Comparison of ENCODE assay signal across 16 mouse cellular contexts in genomic region chr5:66078491-66079012, GRCm38 (mm10).
DNase-seq lines count a peak whose midpoint lies in the region; ATAC-seq and TF ChIP-seq lines count a peak whose summit lies in the region.
"Had no signal": no experiment of that assay in that cellular context is flagged by ENCODE, and none has a peak within 500 bp of the region (broad histone marks: within the 10 kb centered on the region; RNA-seq: fewer than 3 reads in every experiment).

No protein-coding gene starts in this region.

- H3K9me3 ChIP-seq in liver, embryonic 15.5 days (replicated peaks): no peaks in the 10 kb centered on the region
- H3K9me3 ChIP-seq in liver, embryonic 11.5 days (ENCODE audit: control insufficient read depth, low read length): no peaks in the 10 kb centered on the region
- no peaks in the 10 kb centered on the region for H3K9me3 ChIP-seq in intestine, embryonic 16.5 days (ENCODE audit: control insufficient read depth, low read length)
- H3K9me3 ChIP-seq in kidney, postnatal 0 days (replicated peaks; ENCODE audit: low read length): no peaks in the 10 kb centered on the region
- no peaks in the 10 kb centered on the region for H3K9me3 ChIP-seq in stomach, embryonic 15.5 days
- H3K9me3 ChIP-seq: forebrain, embryonic 12.5 days; limb, embryonic 10.5 days had no signal

- no peaks in the 10 kb centered on the region for H3K27me3 ChIP-seq in liver, embryonic 15.5 days
- no peaks in the 10 kb centered on the region for H3K27me3 ChIP-seq in liver, embryonic 11.5 days (replicated peaks; ENCODE audit: control insufficient read depth, insufficient read depth, low read length)
- no peaks in the 10 kb centered on the region for H3K27me3 ChIP-seq in intestine, embryonic 16.5 days (replicated peaks; ENCODE audit: control insufficient read depth, insufficient read depth, low read length)
- no peaks in the 10 kb centered on the region for H3K27me3 ChIP-seq in kidney, postnatal 0 days (ENCODE audit: insufficient read depth, low read length)
- no peaks in the 10 kb centered on the region for H3K27me3 ChIP-seq in stomach, embryonic 15.5 days (replicated peaks)

- no peak for DNase-seq in liver, embryonic 11.5 days (ENCODE audit: low spot score)
- no peak for DNase-seq in kidney, postnatal 0 days (ENCODE audit: low spot score)
- no peak for DNase-seq in c-Kit-positive CD71-positive TER-119-positive erythroid progenitor cells, embryonic 14.5 days (ENCODE audit: low spot score)
- no peak for DNase-seq in Muller cell, postnatal 12 days (ENCODE audit: inconsistent ontology term)
- DNase-seq: cerebellum, adult 11-12 months; cerebellum, postnatal 25 days; lung, adult 2 months; midbrain, embryonic 14.5 days; retina, postnatal 1 day; thymus, postnatal 25 days had no signal

- peak overlapping the region; percentile 44 for H3K4me2 ChIP-seq in liver, embryonic 15.5 days
- no peak overlapping the region for H3K4me2 ChIP-seq in liver, embryonic 11.5 days
- H3K4me2 ChIP-seq in intestine, embryonic 16.5 days (ENCODE audit: low read depth, low read length): peak overlapping the region; percentile 50
- H3K4me2 ChIP-seq in kidney, postnatal 0 days (ENCODE audit: low read length): peak overlapping the region; percentile 34; the same call in 1 of the 2 replicates
- peak overlapping the region; percentile 44 for H3K4me2 ChIP-seq in stomach, embryonic 15.5 days
- H3K4me2 ChIP-seq: forebrain, embryonic 12.5 days had no signal

- H3K4me3 ChIP-seq in liver, embryonic 15.5 days (replicated peaks): no peak overlapping the region
- H3K4me3 ChIP-seq in liver, embryonic 11.5 days (ENCODE audit: low read depth, low read length): no peak overlapping the region
- peak overlapping the region; percentile 52 for H3K4me3 ChIP-seq in intestine, embryonic 16.5 days (ENCODE audit: low read length)
- no peak overlapping the region for H3K4me3 ChIP-seq in kidney, postnatal 0 days (replicated peaks; ENCODE audit: low read depth, low read length)
- H3K4me3 ChIP-seq in stomach, embryonic 15.5 days (replicated peaks): no peak overlapping the region; the same call in 1 of the 2 replicates
- H3K4me3 ChIP-seq: forebrain, embryonic 12.5 days; left cerebral cortex, adult 2 months; limb, embryonic 10.5 days had no signal

- H3K9ac ChIP-seq in liver, embryonic 15.5 days: no peak overlapping the region
- H3K9ac ChIP-seq in liver, embryonic 11.5 days (ENCODE audit: low read depth, low read length): no peak overlapping the region
- peak overlapping the region; percentile 62 for H3K9ac ChIP-seq in intestine, embryonic 16.5 days (ENCODE audit: low read depth, low read length)
- H3K9ac ChIP-seq in kidney, postnatal 0 days (ENCODE audit: low read depth, low read length): no peak overlapping the region
- no peak overlapping the region for H3K9ac ChIP-seq in stomach, embryonic 15.5 days
- H3K9ac ChIP-seq: forebrain, embryonic 12.5 days had no signal

- TF ChIP-seq CTCF in kidney, postnatal 0 days (IDR thresholded peaks at IDR 0.05; ENCODE audit: low read depth): no peak

- WGBS in liver, embryonic 15.5 days (ENCODE audit: insufficient replicate concordance): 61% methylated on average over 7 of the region's 7 CpGs
- 79% methylated on average over 7 of the region's 7 CpGs for WGBS in liver, embryonic 11.5 days
- WGBS in intestine, embryonic 16.5 days: 72% methylated on average over 7 of the region's 7 CpGs
- WGBS in kidney, postnatal 0 days: 87% methylated on average over 7 of the region's 7 CpGs
- 68% methylated on average over 7 of the region's 7 CpGs for WGBS in stomach, embryonic 15.5 days

- peaks cover 49% of the 10 kb centered on the region for H3K4me1 ChIP-seq in liver, embryonic 15.5 days (replicated peaks)
- peaks cover 13% of the 10 kb centered on the region for H3K4me1 ChIP-seq in liver, embryonic 11.5 days (replicated peaks; ENCODE audit: control insufficient read depth, insufficient read depth, low read length)
- H3K4me1 ChIP-seq in intestine, embryonic 16.5 days (ENCODE audit: control insufficient read depth, insufficient read depth, low read length): peaks cover 7% of the 10 kb centered on the region; the same call in 1 of the 2 replicates
- 0 out of 2 replicates have a peak, but pooled peaks cover 15% of the 10 kb centered on the region for H3K4me1 ChIP-seq in kidney, postnatal 0 days (replicated peaks; ENCODE audit: insufficient read depth, low read length)
- peaks cover 14% of the 10 kb centered on the region for H3K4me1 ChIP-seq in stomach, embryonic 15.5 days
- H3K4me1 ChIP-seq: forebrain, embryonic 12.5 days had no signal

- no peak for ATAC-seq in liver, embryonic 15.5 days (ENCODE audit: insufficient read depth)
- ATAC-seq in liver, embryonic 11.5 days (replicated peaks; ENCODE audit: low FRiP score): no peak
- ATAC-seq in intestine, embryonic 16.5 days: no peak
- no peak for ATAC-seq in kidney, postnatal 0 days (replicated peaks; ENCODE audit: low FRiP score, low read depth)
- no peak for ATAC-seq in stomach, embryonic 15.5 days (ENCODE audit: insufficient read depth, low FRiP score, low read depth)

- no peak overlapping the region for H3K27ac ChIP-seq in liver, embryonic 15.5 days (replicated peaks)
- H3K27ac ChIP-seq in liver, embryonic 11.5 days (ENCODE audit: low read depth, low read length): no peak overlapping the region
- H3K27ac ChIP-seq in intestine, embryonic 16.5 days (ENCODE audit: low read length): peak overlapping the region; percentile 96
- peak overlapping the region; percentile 91 for H3K27ac ChIP-seq in kidney, postnatal 0 days
- peak overlapping the region; percentile 73; the same call in 1 of the 2 replicates for H3K27ac ChIP-seq in stomach, embryonic 15.5 days
- H3K27ac ChIP-seq: forebrain, embryonic 12.5 days; left cerebral cortex, adult 2 months; limb, embryonic 10.5 days had no signal

- H3K36me3 ChIP-seq in liver, embryonic 15.5 days (replicated peaks): no peaks in the 10 kb centered on the region
- H3K36me3 ChIP-seq in liver, embryonic 11.5 days (ENCODE audit: control insufficient read depth, insufficient read depth, low read length): no peaks in the 10 kb centered on the region
- H3K36me3 ChIP-seq in intestine, embryonic 16.5 days (ENCODE audit: control insufficient read depth, insufficient read depth, low read length): no peaks in the 10 kb centered on the region
- no peaks in the 10 kb centered on the region for H3K36me3 ChIP-seq in kidney, postnatal 0 days (ENCODE audit: insufficient read depth, low read length)
- H3K36me3 ChIP-seq in stomach, embryonic 15.5 days: no peaks in the 10 kb centered on the region
- H3K36me3 ChIP-seq: forebrain, embryonic 12.5 days; limb, embryonic 10.5 days had no signal

Comparison
In these comparisons a context has a peak if more than half of its experiments do, and no peak if none do; other contexts are left out.
1. H3K27ac ChIP-seq: peak in intestine, embryonic 16.5 days (single experiment), kidney, postnatal 0 days (single experiment) and stomach, embryonic 15.5 days (single experiment); none in liver, embryonic 15.5 days (single experiment) and liver, embryonic 11.5 days (single experiment).